Mouse (Mus musculus) CH12.LX (cell line): ENCODE data around the gene Lrrc26. TPM values are rescaled to one million over a fixed set of nuclear protein-coding genes. Genes with fewer than 3 reads are reported as not detected.

ENCODE experiments used
- DNase-seq: peaks from one replicate; pipeline ENCODE4 v3.0.0-alpha.2; 2013; ENCODE audit errors: extremely low read depth
- H3K27ac ChIP-seq: 2 replicates; pipeline ENCODE4 v1.5.1; 2012; ENCODE audit warnings: low read depth, mild to moderate bottlenecking, control low read depth, moderate library complexity; ENCODE audit not compliant: insufficient read depth
- H3K27me3 ChIP-seq: replicated peaks from 2 replicates; pipeline ENCODE3; 2012; ENCODE audit warnings: inconsistent platforms
- H3K36me3 ChIP-seq, 2 experiments: replicated peaks in 1 of 2; 2 replicates each; pipeline versions ENCODE3 to v1.6.1; 2012; ENCODE audit warnings: inconsistent platforms in 1 of 2, low read length in 1 of 2, mild to moderate bottlenecking in 1 of 2, mixed read lengths in 1 of 2, moderate library complexity in 1 of 2; ENCODE audit not compliant: control insufficient read depth in 1 of 2, insufficient read depth in 1 of 2
- H3K4me1 ChIP-seq, 2 experiments: 2 replicates each; pipeline ENCODE4 v1.6.1; 2012; ENCODE audit warnings: inconsistent platforms in 1 of 2, moderate library complexity in 1 of 2; ENCODE audit not compliant: insufficient read depth in 2 of 2, control insufficient read depth in 1 of 2
- H3K4me2 ChIP-seq: 2 replicates; pipeline ENCODE4 v1.6.1; 2012; ENCODE audit warnings: low read depth, mild to moderate bottlenecking, control low read depth; ENCODE audit not compliant: poor library complexity, insufficient read depth, severe bottlenecking
- H3K4me3 ChIP-seq, 3 experiments: fragments of 150-350 bp in 1 of 3; sonication (generic) in 1 of 3; replicated peaks in 1 of 3; 2 replicates each; pipeline versions ENCODE3 to v1.5.1; 2011 to 2012; ENCODE audit warnings: low read depth in 2 of 3, low read length in 2 of 3, mild to moderate bottlenecking in 2 of 3, moderate library complexity in 2 of 3, control low read depth in 1 of 3, improper control_type of control experiment in 1 of 3, inconsistent platforms in 1 of 3, mixed read lengths in 1 of 3; ENCODE audit not compliant: poor library complexity in 1 of 3
- H3K79me2 ChIP-seq: replicated peaks from 2 replicates; pipeline ENCODE4 v1.6.1; 2012; ENCODE audit warnings: mild to moderate bottlenecking, moderate library complexity; ENCODE audit not compliant: control insufficient read depth, poor library complexity, insufficient read depth, severe bottlenecking; ENCODE audit errors: extremely low read depth
- H3K9ac ChIP-seq: 2 replicates; pipeline ENCODE4 v1.6.1; 2012; ENCODE audit warnings: low read depth, mild to moderate bottlenecking, control low read depth, moderate library complexity; ENCODE audit not compliant: insufficient read depth
- H3K9me3 ChIP-seq: replicated peaks from 2 replicates; pipeline ENCODE3; 2012; ENCODE audit warnings: low read length, inconsistent platforms, mixed read lengths
- BHLHE40 ChIP-seq: IDR thresholded peaks from 2 replicates; pipeline ENCODE4 v1.6.1; 2011; ENCODE audit warnings: mild to moderate bottlenecking, low read depth, low read length, improper control_type of control experiment
- CHD1 ChIP-seq: IDR thresholded peaks from 2 replicates; pipeline ENCODE4 v1.6.1; 2012; ENCODE audit warnings: low read depth, low read length, improper control_type of control experiment, inconsistent platforms
- CHD2 ChIP-seq: IDR thresholded peaks from 2 replicates; pipeline ENCODE4 v1.6.1; 2011; ENCODE audit warnings: low read length, improper control_type of control experiment
- CTCF ChIP-seq, 2 experiments: IDR thresholded peaks in 1 of 2; conservative IDR thresholded peaks in 1 of 2; 2 replicates each; pipeline ENCODE4 v1.5.1; 2011 to 2012; ENCODE audit warnings: low read depth in 2 of 2, low read length in 2 of 2, improper control_type of control experiment in 1 of 2, inconsistent platforms in 1 of 2, mild to moderate bottlenecking in 1 of 2, moderate library complexity in 1 of 2
- E2F4 ChIP-seq: IDR thresholded peaks from 2 replicates; pipeline ENCODE4 v1.6.1; 2011; ENCODE audit warnings: low read depth, low read length, improper control_type of control experiment; ENCODE audit not compliant: insufficient replicate concordance
- ELF1 ChIP-seq: IDR thresholded peaks from 2 replicates; pipeline ENCODE4 v1.6.1; 2014; ENCODE audit warnings: low read depth, mild to moderate bottlenecking, inconsistent platforms, low read length, improper control_type of control experiment
- EP300 ChIP-seq: IDR thresholded peaks from 2 replicates; pipeline ENCODE4 v1.6.1; 2011; ENCODE audit warnings: low read length, improper control_type of control experiment
- ETS1 ChIP-seq: conservative IDR thresholded peaks from 2 replicates; pipeline ENCODE4 v1.6.1; 2012; ENCODE audit warnings: low read depth, mild to moderate bottlenecking, inconsistent platforms, low read length, improper control_type of control experiment, moderate library complexity
- GABPA ChIP-seq: IDR thresholded peaks from 2 replicates; pipeline ENCODE4 v1.6.1; 2012; ENCODE audit warnings: low read depth, low read length, improper control_type of control experiment, inconsistent platforms; ENCODE audit not compliant: insufficient replicate concordance
- HCFC1 ChIP-seq: IDR thresholded peaks from 2 replicates; pipeline ENCODE4 v1.6.1; 2012; ENCODE audit warnings: low read depth, mild to moderate bottlenecking, inconsistent platforms, low read length, improper control_type of control experiment
- IRF4 ChIP-seq: IDR thresholded peaks from 2 replicates; pipeline ENCODE4 v1.6.1; 2014; ENCODE audit warnings: low read depth, mild to moderate bottlenecking, inconsistent platforms, low read length, improper control_type of control experiment
- JUN ChIP-seq: IDR thresholded peaks from 2 replicates; pipeline ENCODE4 v1.6.1; 2011; ENCODE audit warnings: low read depth, mild to moderate bottlenecking, low read length, improper control_type of control experiment, moderate library complexity; ENCODE audit not compliant: insufficient read depth
- JUND ChIP-seq: conservative IDR thresholded peaks from 2 replicates; pipeline ENCODE4 v1.6.1; 2011; ENCODE audit warnings: low read depth, low read length, improper control_type of control experiment
- KAT2A ChIP-seq: IDR thresholded peaks from 2 replicates; pipeline ENCODE4 v1.6.1; 2012; ENCODE audit warnings: low read length, improper control_type of control experiment, inconsistent platforms; ENCODE audit not compliant: insufficient replicate concordance
- MAFK ChIP-seq: IDR thresholded peaks from 2 replicates; pipeline ENCODE4 v1.6.1; 2011; ENCODE audit warnings: low read length, improper control_type of control experiment; ENCODE audit not compliant: insufficient replicate concordance
- MAX ChIP-seq: IDR thresholded peaks from 2 replicates; pipeline ENCODE4 v1.6.1; 2011; ENCODE audit warnings: low read length, improper control_type of control experiment
- MAZ ChIP-seq: IDR thresholded peaks from 2 replicates; pipeline ENCODE4 v1.6.1; 2012; ENCODE audit warnings: low read depth, mild to moderate bottlenecking, inconsistent platforms, low read length, improper control_type of control experiment, moderate library complexity
- MEF2A ChIP-seq: IDR thresholded peaks from 2 replicates; pipeline ENCODE4 v1.6.1; 2014; ENCODE audit warnings: low read depth, mild to moderate bottlenecking, inconsistent platforms, low read length, improper control_type of control experiment, borderline replicate concordance
- MXI1 ChIP-seq: IDR thresholded peaks from 2 replicates; pipeline ENCODE4 v1.6.1; 2011; ENCODE audit warnings: mild to moderate bottlenecking, low read depth, low read length, improper control_type of control experiment
- MYC ChIP-seq: IDR thresholded peaks from 2 replicates; pipeline ENCODE4 v1.6.1; 2011; ENCODE audit warnings: low read depth, mild to moderate bottlenecking, improper control_type of control experiment, low read length
- NELFE ChIP-seq: IDR thresholded peaks from 2 replicates; pipeline ENCODE4 v1.6.1; 2011; ENCODE audit warnings: low read depth, low read length, improper control_type of control experiment
- NRF1 ChIP-seq: IDR thresholded peaks from 2 replicates; pipeline ENCODE4 v1.6.1; 2014; ENCODE audit warnings: low read depth, mild to moderate bottlenecking, inconsistent platforms, low read length, improper control_type of control experiment, moderate library complexity
- PAX5 ChIP-seq: IDR thresholded peaks from 2 replicates; pipeline ENCODE4 v1.6.1; 2012; ENCODE audit warnings: low read length, inconsistent platforms, mixed read lengths
- POLR2A ChIP-seq: IDR thresholded peaks from 2 replicates; pipeline ENCODE4 v1.6.1; 2011; ENCODE audit warnings: low read depth, mild to moderate bottlenecking, improper control_type of control experiment, low read length
- POLR2AphosphoS2 ChIP-seq: IDR thresholded peaks from 2 replicates; pipeline ENCODE4 v1.6.1; 2011; ENCODE audit warnings: low read depth, low read length, improper control_type of control experiment
- RAD21 ChIP-seq: IDR thresholded peaks from 2 replicates; pipeline ENCODE4 v1.6.1; 2011; ENCODE audit warnings: low read depth, mild to moderate bottlenecking, low read length, improper control_type of control experiment, moderate library complexity
- RCOR1 ChIP-seq: conservative IDR thresholded peaks from 2 replicates; pipeline ENCODE4 v1.6.1; 2012; ENCODE audit warnings: low read depth, mild to moderate bottlenecking, inconsistent platforms, low read length, improper control_type of control experiment
- SIN3A ChIP-seq: IDR thresholded peaks from 2 replicates; pipeline ENCODE4 v1.6.1; 2012; ENCODE audit warnings: low read length, improper control_type of control experiment, inconsistent platforms
- SMC3 ChIP-seq: IDR thresholded peaks from 2 replicates; pipeline ENCODE4 v1.6.1; 2011; ENCODE audit warnings: low read depth, low read length, improper control_type of control experiment
- TBP ChIP-seq: conservative IDR thresholded peaks from 2 replicates; pipeline ENCODE4 v1.6.1; 2011; ENCODE audit warnings: low read depth, low read length, improper control_type of control experiment
- TCF12 ChIP-seq: IDR thresholded peaks from 2 replicates; pipeline ENCODE4 v1.6.1; 2014; ENCODE audit warnings: low read depth, mild to moderate bottlenecking, inconsistent platforms, low read length, improper control_type of control experiment
- UBTF ChIP-seq: IDR thresholded peaks from 2 replicates; pipeline ENCODE4 v1.6.1; 2012; ENCODE audit warnings: low read depth, mild to moderate bottlenecking, inconsistent platforms, low read length, improper control_type of control experiment, moderate library complexity
- USF1 ChIP-seq: IDR thresholded peaks from 2 replicates; pipeline ENCODE4 v1.6.1; 2014; ENCODE audit warnings: low read depth, mild to moderate bottlenecking, inconsistent platforms, low read length, improper control_type of control experiment
- USF2 ChIP-seq: conservative IDR thresholded peaks from 2 replicates; pipeline ENCODE4 v1.6.1; 2011; ENCODE audit warnings: low read depth, low read length, improper control_type of control experiment
- ZC3H11A ChIP-seq: IDR thresholded peaks from 2 replicates; pipeline ENCODE4 v1.6.1; 2012; ENCODE audit warnings: low read depth, mild to moderate bottlenecking, inconsistent platforms, low read length, improper control_type of control experiment
- ZKSCAN1 ChIP-seq: IDR thresholded peaks from 2 replicates; pipeline ENCODE4 v1.6.1; 2012; ENCODE audit warnings: low read depth, inconsistent platforms, low read length, improper control_type of control experiment, borderline replicate concordance
- ZMIZ1 ChIP-seq: IDR thresholded peaks from 2 replicates; pipeline ENCODE4 v1.6.1; 2012; ENCODE audit warnings: low read depth, mild to moderate bottlenecking, inconsistent platforms, low read length, improper control_type of control experiment
- ZNF384 ChIP-seq: IDR thresholded peaks from 2 replicates; pipeline ENCODE4 v1.6.1; 2012; ENCODE audit warnings: low read depth, low read length, improper control_type of control experiment, inconsistent platforms
- dilution Hi-C: fragments of 300-500 bp; cut with MboI; formaldehyde crosslinking; loops from 2 replicates; pipeline ENCODE4 v1.14.3; 2020; ENCODE audit warnings: low sequenced_read_pairs; ENCODE audit not compliant: extremely low pct_unique_long_range_greater_than_20kb, extremely low pct_ligation_motif_present
- in situ Hi-C: fragments of 300-500 bp; cut with MboI; formaldehyde crosslinking; loops from 3 replicates; pipeline ENCODE4 v1.14.3; 2019; ENCODE audit warnings: low sequenced_read_pairs, low pct_ligation_motif_present, low pct_unique_long_range_greater_than_20kb, mixed read lengths
- polyA plus RNA-seq: library from polyadenylated mRNA; unstranded; fragments of >175 nt; gene quantifications from 2 replicates; pipeline ENCODE4 v1.2.1, GENCODE M21; 2012; ENCODE audit warnings: low read depth; ENCODE audit not compliant: insufficient read length
- total RNA-seq, 2 experiments: library from RNA; depleted of rRNA; stranded (reverse); fragments of 300-350 nt in 1 of 2; fragments of >200 nt in 1 of 2; gene quantifications; 2 replicates each; pipeline ENCODE4 v1.2.3; 2012 to 2014

The Lrrc26 gene
- total and polyA plus RNA-seq, 3 experiments: not detected

DNA sequence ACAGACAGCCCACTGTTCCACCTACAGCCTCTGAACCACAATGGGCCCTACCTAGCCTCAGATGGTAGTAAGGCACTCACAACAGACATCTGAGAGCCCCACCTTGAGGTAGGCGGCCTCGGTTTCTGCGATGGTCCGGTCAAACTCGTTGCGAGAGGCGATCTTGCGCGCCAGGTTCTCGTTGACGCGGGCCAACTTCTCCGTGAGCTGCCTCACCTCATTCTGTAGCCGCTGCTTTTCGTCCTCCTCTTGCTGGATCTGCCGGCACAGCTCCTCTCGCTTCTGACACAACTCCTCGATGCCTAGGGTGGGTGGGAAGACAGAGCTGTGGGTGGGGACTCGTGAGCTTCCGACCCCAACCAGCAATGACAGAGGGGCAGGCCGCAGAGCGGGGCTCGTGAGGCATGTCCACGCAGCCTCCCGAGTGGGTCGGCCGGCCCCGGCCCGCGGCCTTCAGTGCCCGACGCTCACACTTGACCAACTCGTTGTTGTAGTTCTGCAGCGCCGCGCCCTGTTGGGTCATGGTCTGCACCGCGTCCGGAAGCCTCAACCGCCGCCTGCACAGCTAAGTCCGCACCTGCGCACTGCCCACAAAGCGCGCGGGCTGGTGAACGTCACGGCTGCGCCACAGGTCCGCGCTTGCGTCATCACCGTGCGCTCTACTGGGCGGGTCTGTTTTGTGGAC, 17.7 kb upstream of the Lrrc26 start, which contains the start of the genes Ssna1 and Anapc2:
TSS of gene Ssna1 (minus strand) at position 612 of the 685 bp plus-strand sequence.
TSS of gene Anapc2 (plus strand) at position 652 of the 685 bp plus-strand sequence.
- no peak; the same call in 1 of the 2 replicates for TF ChIP-seq TBP
- no peak for TF ChIP-seq JUN
- no peak for TF ChIP-seq ZC3H11A
- TF ChIP-seq GABPA: 0 out of 2 replicates have a peak, but pooled peaks have one; percentile 21
- TF ChIP-seq MXI1: peak; percentile 80
- TF ChIP-seq MAX: 0 out of 2 replicates have a peak, but pooled peaks have one; percentile 48
- TF ChIP-seq MEF2A: no peak
- TF ChIP-seq RCOR1: no peak
- TF ChIP-seq SIN3A: peak; percentile 92
- 0 out of 2 replicates have a peak, but pooled peaks have one; percentile 40 for TF ChIP-seq UBTF
- TF ChIP-seq SMC3: peak; percentile 39
- peak; percentile 73 for TF ChIP-seq NELFE
- TF ChIP-seq EP300: no peak
- TF ChIP-seq JUND: no peak
- TF ChIP-seq USF2: no peak
- TF ChIP-seq ZMIZ1: 0 out of 2 replicates have a peak, but pooled peaks have one; percentile 27
- TF ChIP-seq CHD2: no peak
- peak; percentile 66; the same call in 1 of the 2 replicates for TF ChIP-seq KAT2A
- TF ChIP-seq MAZ: no peak
- TF ChIP-seq MYC: peak; percentile 32; the same call in 1 of the 2 replicates
- no peak for TF ChIP-seq USF1
- TF ChIP-seq POLR2A: peak; percentile 84
- no peak for TF ChIP-seq IRF4
- TF ChIP-seq CTCF (conservative IDR thresholded peaks at IDR 0.05 in 1 of 2, IDR thresholded peaks at IDR 0.05 in 1 of 2; ENCODE audit: low read depth in 2 of 2, low read length in 2 of 2): peak in 1 of 2 experiments; percentile 58; a peak in 2 of 4 replicates
- TF ChIP-seq RAD21: peak; percentile 36
- peak; percentile 87 for TF ChIP-seq HCFC1
- peak; percentile 80 for TF ChIP-seq TCF12
- no peak for TF ChIP-seq PAX5
- peak; percentile 32; the same call in 1 of the 2 replicates for TF ChIP-seq BHLHE40
- TF ChIP-seq ZNF384: no peak
- peak; percentile 90 for TF ChIP-seq NRF1
- TF ChIP-seq POLR2AphosphoS2: peak; percentile 53; the same call in 1 of the 2 replicates
- no peak for TF ChIP-seq ZKSCAN1
- TF ChIP-seq CHD1: no peak
- TF ChIP-seq MAFK: no peak
- peak; percentile 86 for TF ChIP-seq ELF1
- TF ChIP-seq E2F4: no peak
- TF ChIP-seq ETS1: 0 out of 2 replicates have a peak, but pooled peaks have one; percentile 5
- in situ Hi-C loops: loop anchor here (10.0 kb wide), 1 partner anchor 63 kb away; the partner anchor contains the start of gene Man1b1
- Histone ChIP-seq H3K9ac (peak within 1 kb of the TSS; percentile 80), H3K4me2 (peak within 1 kb of the TSS; percentile 48), H3K36me3 (peaks cover 33 to 76% of the 10 kb centered on the region in 2 experiments), H3K4me1 (peaks cover 12 to 52% of the 10 kb centered on the region in 2 experiments), H3K79me2 (peaks cover 19% of the 10 kb centered on the region), H3K9me3 (no peaks in the 10 kb centered on the region), H3K4me3 (peak within 1 kb of the TSS; percentile 79 to 97 (median 91)), H3K27ac (peak within 1 kb of the TSS; percentile 38; the same call in 1 of the 2 replicates), H3K27me3 (no peaks in the 10 kb centered on the region)
- peak; percentile 95 for DNase-seq
- dilution Hi-C loops: no loop called here
